Mouse (Mus musculus) frontal cortex, adult 2 months (tissue): Measurements from ENCODE around the gene Clstn2. TPM values are rescaled to one million over a fixed set of nuclear protein-coding genes. Genes with fewer than 3 reads are reported as not detected.

Experiments used
- DNase-seq, 2 experiments: peaks; one replicate each; pipeline ENCODE4 v3.0.0; 2022; ENCODE audit warnings: low spot score in 1 of 2; ENCODE audit errors: extremely low spot score in 1 of 2
- polyA plus RNA-seq: library from polyadenylated mRNA; depleted of rRNA; stranded (reverse); fragments of >200 nt; gene quantifications from 2 replicates; pipeline ENCODE4 v1.2.3, GENCODE M21; 2012

Clstn2 gene
- polyA plus RNA-seq, 1 experiment: 44.1 TPM

GRCm38 (mm10) chr9:97696655-97697235, 336.2 kb downstream of the Clstn2 start:
- no peak for DNase-seq

- peak in 1 of 2 experiments; percentile 17 for DNase-seq
These were observed 337.7 kb downstream of the Clstn2 start for GRCm38 (mm10) chr9:97695278-97695677.

GRCm38 (mm10) chr9:97686826-97687425, 346.1 kb downstream of the Clstn2 start:
- DNase-seq: no peak

GRCm38 (mm10) chr9:97685664-97686063, 347.3 kb downstream of the Clstn2 start:
- no peak for DNase-seq

- DNase-seq: no peak
These were observed 353.1 kb downstream of the Clstn2 start for GRCm38 (mm10) chr9:97679878-97680277.

- peak in 1 of 2 experiments; percentile 20 for DNase-seq
These were observed 353.9 kb downstream of the Clstn2 start for GRCm38 (mm10) chr9:97679106-97679505.

- DNase-seq: no peak
These were observed 355.9 kb downstream of the Clstn2 start for GRCm38 (mm10) chr9:97677075-97677474.

GRCm38 (mm10) chr9:97672681-97673080, 360.3 kb downstream of the Clstn2 start:
- DNase-seq: no peak

GRCm38 (mm10) chr9:97672224-97672623, 360.8 kb downstream of the Clstn2 start:
- no peak for DNase-seq

- DNase-seq: no peak
These were observed 362.3 kb downstream of the Clstn2 start for GRCm38 (mm10) chr9:97670666-97671065.

GRCm38 (mm10) chr9:97660989-97661388, 372.0 kb downstream of the Clstn2 start:
- DNase-seq: no peak

GRCm38 (mm10) chr9:97658736-97659135, 374.2 kb downstream of the Clstn2 start:
- DNase-seq: no peak

- DNase-seq: no peak
These were observed 384.6 kb downstream of the Clstn2 start for GRCm38 (mm10) chr9:97648409-97648808.

- DNase-seq: peak in 1 of 2 experiments; percentile 23
These were observed 387.2 kb downstream of the Clstn2 start for GRCm38 (mm10) chr9:97645746-97646145.

GRCm38 (mm10) chr9:97642396-97642795, 390.6 kb downstream of the Clstn2 start:
- DNase-seq: peak in 1 of 2 experiments; percentile 19

GRCm38 (mm10) chr9:97639967-97640549, 392.9 kb downstream of the Clstn2 start:
- no peak for DNase-seq

GRCm38 (mm10) chr9:97638683-97639354, 394.2 kb downstream of the Clstn2 start:
- DNase-seq: peak in 1 of 2 experiments; percentile 25

GRCm38 (mm10) chr9:97635351-97635750, 397.6 kb downstream of the Clstn2 start:
- no peak for DNase-seq

GRCm38 (mm10) chr9:97634831-97635230, 398.1 kb downstream of the Clstn2 start:
- no peak for DNase-seq

- no peak for DNase-seq
These were observed 403.8 kb downstream of the Clstn2 start for GRCm38 (mm10) chr9:97629180-97629579.

- no peak for DNase-seq
These were observed 404.5 kb downstream of the Clstn2 start for GRCm38 (mm10) chr9:97628361-97628908.
